Mouse (Mus musculus) embryonic facial prominence, embryonic 14.5 days (tissue): Measurements from ENCODE around the gene Gm20532. TPM values are rescaled to one million over a fixed set of nuclear protein-coding genes. Genes with fewer than 3 reads are reported as not detected.
A peak's percentile ranks its signal among the peaks of the same experiment; 100 is the strongest.

ENCODE experiments used
- ATAC-seq: fragments of 200-750 bp; cut with Nextera tagmentation; 2 replicates; pipeline ENCODE4 v1.8.0; 2017; ENCODE audit warnings: low read depth, moderate number of reproducible peaks, moderate TSS enrichment
- DNase-seq: peaks from one replicate; pipeline ENCODE4 v3.0.0-alpha.2; 2015; ENCODE audit warnings: low spot score
- H3K27ac ChIP-seq: fragments of 300-500 bp; sonication (generic); replicated peaks from 2 replicates; pipeline ENCODE4 v1.5.1; 2014; ENCODE audit warnings: low read depth, mild to moderate bottlenecking, low read length, moderate library complexity
- H3K27me3 ChIP-seq: fragments of 300-500 bp; sonication (generic); replicated peaks from 2 replicates; pipeline ENCODE4 v1.6.1; 2014; ENCODE audit warnings: low read length; ENCODE audit not compliant: control insufficient read depth, insufficient read depth
- H3K36me3 ChIP-seq: fragments of 300-500 bp; sonication (generic); 2 replicates; pipeline ENCODE4 v1.6.1; 2014; ENCODE audit warnings: low read length, mixed read lengths; ENCODE audit not compliant: control insufficient read depth, insufficient read depth
- H3K4me1 ChIP-seq: fragments of 300-500 bp; sonication (generic); 2 replicates; pipeline ENCODE4 v1.6.1; 2014; ENCODE audit warnings: antibody characterized with exemption, low read length; ENCODE audit not compliant: control insufficient read depth, insufficient read depth
- H3K4me2 ChIP-seq: fragments of 300-500 bp; sonication (generic); 2 replicates; pipeline ENCODE4 v1.6.1; 2014; ENCODE audit warnings: low read depth, mild to moderate bottlenecking, low read length, moderate library complexity, mixed read lengths
- H3K4me3 ChIP-seq: fragments of 300-500 bp; sonication (generic); 2 replicates; pipeline ENCODE4 v1.5.1; 2014; ENCODE audit warnings: low read depth, mild to moderate bottlenecking, low read length
- H3K9ac ChIP-seq: fragments of 300-500 bp; sonication (generic); 2 replicates; pipeline ENCODE4 v1.6.1; 2014; ENCODE audit warnings: low read depth, mild to moderate bottlenecking, low read length, moderate library complexity, mixed read lengths
- H3K9me3 ChIP-seq: fragments of 300-500 bp; sonication (generic); 2 replicates; pipeline ENCODE4 v1.6.1; 2016; ENCODE audit warnings: low read length; ENCODE audit not compliant: control insufficient read depth
- WGBS: fragments of 180-500 bp; shearing (Covaris S2); extraction: QIAGEN DNeasy Blood & Tissue Kit; methylation state at CpG from one replicate; pipeline ENCODE4 v1.1.7; 2014; 5-methylcytosine and 5-hydroxymethylcytosine counted together
- polyA plus RNA-seq: library from polyadenylated mRNA; unstranded; fragments of >200 nt; fragmentation: Nextera tagmentation; extraction: Ambion mirVana; gene quantifications from 2 replicates; pipeline ENCODE4 v1.2.1, GENCODE M21; 2014

Gene Gm20532
- polyA plus RNA-seq, 1 experiment from 2014 or later, result not detected

DNA sequence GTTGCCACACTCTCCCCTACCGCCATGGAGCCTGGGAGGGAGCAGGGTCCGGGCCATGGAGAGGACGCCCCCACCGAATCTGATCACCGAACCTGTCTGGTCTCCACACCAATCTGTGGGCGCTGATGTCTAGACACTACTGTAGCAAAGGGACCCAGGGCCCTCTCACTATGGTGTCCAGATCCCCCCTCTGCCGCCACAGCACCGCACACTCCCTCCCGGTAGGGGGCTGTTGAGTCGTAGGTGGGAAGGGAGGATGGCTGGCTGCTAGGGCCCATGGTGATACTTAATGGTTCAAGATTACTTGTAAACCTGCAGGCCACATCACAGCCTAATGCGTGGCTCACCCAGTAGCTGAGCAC lies 586 bp downstream of the Gm20532 start:
- Histone ChIP-seq H3K4me2 (peak overlapping the region; percentile 74), H3K36me3 (no peaks in the 10 kb centered on the region; the same call in 1 of the 2 replicates), H3K9ac (peak overlapping the region; percentile 76), H3K9me3 (no peaks in the 10 kb centered on the region), H3K27ac (peak overlapping the region; percentile 56), H3K4me3 (peak overlapping the region; percentile 65), H3K27me3 (no peaks in the 10 kb centered on the region), H3K4me1 (no peaks in the 10 kb centered on the region)
- peak; percentile 31 for ATAC-seq
- DNase-seq, result no peak
- 5% methylated on average over 11 of the region's 11 CpGs for WGBS

DNA sequence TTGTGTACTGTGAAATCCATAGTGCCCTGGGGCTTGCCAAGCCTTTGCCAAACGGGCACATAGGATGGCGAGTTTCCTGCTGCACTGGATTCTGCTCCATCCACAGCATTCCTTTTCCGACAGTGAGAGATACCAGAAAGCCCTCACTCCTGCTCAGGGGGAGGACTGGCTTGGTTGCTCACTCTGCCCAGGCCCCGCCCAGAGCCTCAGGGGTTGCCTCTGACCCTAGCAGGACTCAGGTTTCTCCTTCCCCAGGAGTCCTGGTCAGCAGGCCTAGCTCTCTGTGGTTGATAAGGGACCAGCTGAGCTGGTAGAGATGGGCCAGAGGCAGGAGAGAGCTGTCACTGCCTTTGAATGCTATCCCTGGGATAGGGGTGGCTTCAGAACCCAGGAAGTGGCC lies 2.1 kb downstream of the Gm20532 start:
- peaks cover 6% of the 10 kb centered on the region; the same call in 1 of the 2 replicates for H3K36me3 ChIP-seq
- no peak overlapping the region for H3K4me3 ChIP-seq
- 0 out of 2 replicates have a peak overlapping the region, but pooled peaks have one; percentile 5 for H3K27ac ChIP-seq
- no peaks in the 10 kb centered on the region for H3K4me1 ChIP-seq
- no peaks in the 10 kb centered on the region for H3K9me3 ChIP-seq
- no peak for DNase-seq
- peak overlapping the region; percentile 76 for H3K9ac ChIP-seq
- 22% methylated on average over 4 of the region's 4 CpGs for WGBS
- no peak for ATAC-seq
- no peaks in the 10 kb centered on the region for H3K27me3 ChIP-seq
- H3K4me2 ChIP-seq, result peak overlapping the region; percentile 25; the same call in 1 of the 2 replicates

DNA sequence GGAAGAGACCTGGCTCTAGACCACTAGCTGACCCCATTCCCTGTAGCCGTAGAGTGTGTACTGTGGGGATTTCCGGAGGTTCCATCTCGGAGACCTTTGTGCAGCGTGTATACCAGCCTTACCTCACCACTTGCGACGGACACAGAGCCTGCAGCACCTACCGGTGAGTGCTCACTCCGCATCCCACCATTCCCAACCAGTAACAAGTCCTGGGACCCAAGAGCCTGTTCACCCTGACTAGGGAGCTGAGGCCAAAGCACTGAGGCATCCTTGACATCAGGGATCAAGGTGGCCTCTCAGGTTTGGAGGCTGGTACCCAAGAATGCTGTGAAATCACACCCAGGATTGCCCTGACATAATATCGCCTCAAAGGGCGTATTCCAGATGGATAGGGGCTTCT lies 2.8 kb downstream of the Gm20532 start:
- no peak overlapping the region for H3K27ac ChIP-seq
- no peak overlapping the region for H3K4me2 ChIP-seq
- peaks cover 6% of the 10 kb centered on the region; the same call in 1 of the 2 replicates for H3K36me3 ChIP-seq
- no peaks in the 10 kb centered on the region for H3K9me3 ChIP-seq
- no peaks in the 10 kb centered on the region for H3K4me1 ChIP-seq
- no peak for DNase-seq
- no peak overlapping the region for H3K4me3 ChIP-seq
- WGBS, result 91% methylated on average over 10 of the region's 10 CpGs
- ATAC-seq, result no peak
- 0 out of 2 replicates have a peak overlapping the region, but pooled peaks have one; percentile 2 for H3K9ac ChIP-seq
- H3K27me3 ChIP-seq, result no peaks in the 10 kb centered on the region

DNA sequence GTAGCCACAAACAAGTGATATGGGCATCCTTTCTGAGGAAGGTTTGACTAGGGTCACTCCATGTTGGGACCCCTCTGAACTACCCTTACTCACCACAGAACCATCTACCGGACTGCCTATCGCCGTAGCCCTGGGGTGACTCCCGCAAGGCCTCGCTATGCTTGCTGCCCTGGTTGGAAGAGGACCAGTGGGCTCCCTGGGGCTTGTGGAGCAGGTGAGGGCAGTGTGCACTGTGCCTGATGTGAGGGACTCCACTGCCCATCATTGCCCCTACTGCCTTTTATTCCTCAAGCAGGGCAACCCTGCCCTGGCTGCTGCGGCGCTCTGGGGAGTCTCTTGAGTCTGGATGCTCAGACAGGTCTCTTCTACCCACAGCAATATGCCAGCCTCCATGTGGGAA lies 3.8 kb downstream of the Gm20532 start:
- Histone ChIP-seq H3K4me3 (no peak overlapping the region), H3K27me3 (no peaks in the 10 kb centered on the region), H3K9me3 (no peaks in the 10 kb centered on the region), H3K27ac (no peak overlapping the region), H3K36me3 (peaks cover 15% of the 10 kb centered on the region; the same call in 1 of the 2 replicates), H3K4me2 (no peak overlapping the region), H3K9ac (0 out of 2 replicates have a peak overlapping the region, but pooled peaks have one; percentile 10), H3K4me1 (no peaks in the 10 kb centered on the region)
- 94% methylated on average over 7 of the region's 7 CpGs for WGBS
- ATAC-seq, result no peak
- DNase-seq, result no peak

DNA sequence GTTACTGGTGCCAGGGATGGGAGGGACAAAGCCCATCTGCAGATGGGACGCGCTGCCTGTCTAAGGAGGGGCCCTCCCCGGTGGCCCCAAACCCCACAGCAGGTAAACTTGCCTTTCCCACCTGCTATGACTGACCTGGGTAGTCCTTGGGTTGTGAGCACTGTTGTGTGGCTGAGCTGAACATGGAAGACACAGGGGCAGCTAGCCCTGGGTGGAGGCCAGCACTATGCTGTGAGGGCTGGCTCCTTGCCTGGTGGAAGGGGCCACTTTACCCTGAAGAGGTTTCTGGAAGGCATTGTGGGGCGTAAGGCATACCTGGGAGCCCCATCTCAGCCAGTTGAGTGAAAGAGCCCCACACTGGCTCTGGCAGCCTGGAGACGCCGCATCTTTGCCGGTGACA lies 4.5 kb downstream of the Gm20532 start:
- WGBS, result 91% methylated on average over 7 of the region's 7 CpGs
- DNase-seq, result no peak
- H3K4me2 ChIP-seq, result no peak overlapping the region

DNA sequence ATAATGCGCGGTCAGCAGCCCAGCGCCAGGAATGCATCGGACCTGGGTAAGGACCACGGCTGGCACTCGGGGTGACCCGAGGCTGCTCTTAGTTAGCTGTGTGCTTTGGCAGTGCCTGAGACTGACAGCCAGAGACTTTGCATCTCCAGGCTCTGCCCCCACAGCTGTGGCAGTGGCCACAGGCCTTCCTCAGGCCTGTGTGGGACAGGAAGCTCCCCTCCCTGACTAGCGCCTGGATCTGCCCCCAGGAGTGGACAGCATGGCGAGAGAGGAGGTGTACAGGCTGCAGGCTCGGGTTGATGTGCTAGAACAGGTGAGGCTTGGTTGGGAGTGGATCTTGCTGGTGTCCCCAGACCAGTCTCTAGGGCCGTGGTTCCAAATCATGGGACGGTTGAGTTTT lies 5.0 kb downstream of the Gm20532 start:
- Histone ChIP-seq H3K27ac (no peak overlapping the region), H3K4me2 (no peak overlapping the region), H3K4me3 (no peak overlapping the region), H3K9me3 (no peaks in the 10 kb centered on the region), H3K27me3 (no peaks in the 10 kb centered on the region), H3K36me3 (peaks cover 17% of the 10 kb centered on the region; the same call in 1 of the 2 replicates), H3K4me1 (no peaks in the 10 kb centered on the region), H3K9ac (no peak overlapping the region)
- no peak for DNase-seq
- ATAC-seq, result no peak
- 82% methylated on average over 12 of the region's 12 CpGs for WGBS

More for the DNA sequence above, 4.5 kb downstream of the Gm20532 start:
- Histone ChIP-seq H3K9me3 (no peaks in the 10 kb centered on the region), H3K27ac (no peak overlapping the region), H3K36me3 (peaks cover 17% of the 10 kb centered on the region; the same call in 1 of the 2 replicates), H3K9ac (no peak overlapping the region), H3K27me3 (no peaks in the 10 kb centered on the region), H3K4me1 (no peaks in the 10 kb centered on the region), H3K4me3 (no peak overlapping the region)
- no peak for ATAC-seq

DNA sequence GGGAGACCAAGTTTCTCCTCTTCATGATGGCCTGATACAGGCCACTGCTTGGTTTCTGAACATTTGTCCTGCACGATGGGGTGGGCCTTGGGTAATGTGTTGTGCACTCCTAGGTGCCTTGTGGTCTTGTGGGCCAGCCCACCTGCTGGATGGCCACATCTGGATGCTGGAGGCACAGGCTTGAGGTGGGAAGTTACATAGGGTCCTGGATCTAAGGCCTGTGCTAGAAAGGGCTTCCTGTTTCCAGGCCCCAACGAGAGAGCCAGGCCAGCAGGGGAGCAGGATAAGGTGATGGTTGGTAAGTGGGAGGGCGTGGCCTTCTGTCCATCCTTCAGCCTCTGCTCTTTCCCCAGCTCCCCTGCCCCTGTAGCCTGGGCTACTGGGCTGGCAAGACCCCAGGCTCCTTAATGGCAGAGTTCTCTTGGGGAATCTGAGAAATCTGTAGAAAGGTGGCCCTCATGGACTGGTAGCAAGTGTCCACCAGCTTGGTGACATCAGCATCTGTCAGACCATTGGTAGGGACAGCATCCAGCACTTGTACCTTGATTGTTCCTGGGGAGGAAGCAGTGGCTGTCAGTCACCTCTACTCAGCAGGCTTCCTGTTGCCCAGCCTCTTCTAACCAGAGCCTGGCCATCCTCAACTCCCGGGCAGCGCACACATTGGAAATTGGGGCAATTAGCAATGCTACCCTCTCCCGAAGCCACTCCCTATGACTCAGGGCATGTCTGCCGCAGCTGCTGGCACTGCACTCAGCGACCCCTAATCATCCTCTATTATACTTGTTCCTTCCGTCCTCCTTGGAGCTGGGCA lies 7.0 kb downstream of the Gm20532 start:
- H3K27ac ChIP-seq, result no peak overlapping the region
- no peak for ATAC-seq

DNA sequence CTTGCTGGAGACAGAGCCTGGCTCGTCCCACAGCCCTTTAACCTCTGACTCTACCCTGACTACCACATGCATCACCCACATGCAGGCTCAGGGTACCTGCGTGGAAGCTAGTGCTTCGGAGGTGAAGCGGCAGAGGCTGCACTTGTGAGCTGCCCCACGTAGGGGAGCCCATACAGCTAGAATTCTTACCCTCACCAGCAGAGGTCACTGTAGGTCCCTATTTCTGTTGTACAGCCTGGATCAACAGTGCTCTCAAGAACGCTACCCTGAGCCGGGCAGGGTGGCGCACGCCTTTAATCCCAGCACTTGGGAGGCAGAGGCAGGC lies 7.5 kb downstream of the Gm20532 start:
- H3K4me3 ChIP-seq, result no peak overlapping the region
- H3K27me3 ChIP-seq, result no peaks in the 10 kb centered on the region
- WGBS, result 63% methylated on average over 9 of the region's 9 CpGs
- H3K9me3 ChIP-seq, result no peaks in the 10 kb centered on the region
- H3K9ac ChIP-seq, result no peak overlapping the region
- H3K4me2 ChIP-seq, result no peak overlapping the region
- no peak for DNase-seq
- peak; percentile 51 for ATAC-seq
- no peaks in the 10 kb centered on the region for H3K4me1 ChIP-seq
- no peak overlapping the region for H3K27ac ChIP-seq
- peaks cover 17% of the 10 kb centered on the region; the same call in 1 of the 2 replicates for H3K36me3 ChIP-seq

More for the DNA sequence above, 7.0 kb downstream of the Gm20532 start:
- no peaks in the 10 kb centered on the region for H3K9me3 ChIP-seq
- DNase-seq, result no peak
- no peaks in the 10 kb centered on the region for H3K4me1 ChIP-seq
- peaks cover 17% of the 10 kb centered on the region; the same call in 1 of the 2 replicates for H3K36me3 ChIP-seq
- no peak overlapping the region for H3K4me2 ChIP-seq
- WGBS, result 67% methylated on average over 9 of the region's 9 CpGs
- no peak overlapping the region for H3K9ac ChIP-seq
- no peak overlapping the region for H3K4me3 ChIP-seq
- H3K27me3 ChIP-seq, result no peaks in the 10 kb centered on the region
